Mouse (Mus musculus) C2C12 (cell line): ENCODE measurements around the gene Rtn2.

Source experiments
- CEBPB ChIP-seq: IDR thresholded peaks from one replicate; pipeline ENCODE4 v1.6.1; 2011; ENCODE audit warnings: low read depth, mild to moderate bottlenecking, control low read depth, moderate library complexity
- CTCF ChIP-seq: IDR thresholded peaks from one replicate; pipeline ENCODE4 v1.5.1; 2011; ENCODE audit not compliant: control insufficient read depth, insufficient read depth, insufficient read length
- MAX ChIP-seq: IDR thresholded peaks from one replicate; pipeline ENCODE4 v1.6.1; 2011; ENCODE audit warnings: mild to moderate bottlenecking, control low read depth
- MYOG ChIP-seq: IDR thresholded peaks from one replicate; pipeline ENCODE4 v1.6.1; 2011; ENCODE audit not compliant: control insufficient read depth, insufficient read length; ENCODE audit errors: extremely low read depth
- USF1 ChIP-seq: IDR thresholded peaks from one replicate; pipeline ENCODE4 v1.6.1; 2011; ENCODE audit warnings: low read depth, mild to moderate bottlenecking, control low read depth, moderate library complexity

DNA sequence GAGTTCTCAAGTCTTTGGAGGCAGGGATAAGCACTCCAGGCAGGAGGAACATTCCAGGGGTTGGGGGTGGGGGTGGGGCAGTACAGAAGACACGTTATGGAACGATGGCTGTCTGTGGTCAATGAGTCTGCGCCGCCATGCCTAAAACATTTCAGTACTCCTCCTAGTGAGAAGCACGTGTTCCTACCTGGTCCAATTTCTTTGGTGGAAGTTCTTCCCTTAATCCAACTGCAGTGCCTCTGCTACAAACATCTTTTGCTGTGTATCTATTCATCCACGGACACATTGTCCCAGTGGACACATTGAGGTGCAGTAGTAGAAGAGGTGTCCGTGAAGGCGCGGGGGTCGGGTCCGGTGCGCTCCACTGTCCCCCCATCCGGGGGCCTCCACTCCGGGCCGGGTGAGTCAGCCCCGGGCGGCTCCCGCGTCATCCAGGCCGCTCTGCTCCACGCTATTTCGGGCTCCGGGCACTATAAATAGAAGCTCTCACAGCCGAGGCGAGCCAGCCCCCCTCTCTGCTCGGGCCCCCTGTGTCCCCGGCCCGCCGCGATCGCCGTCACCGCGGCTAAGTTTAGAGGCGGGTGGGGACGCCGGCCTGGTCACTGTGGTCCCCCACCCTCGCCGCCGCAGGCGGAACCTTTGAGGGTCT, 59.5 kb downstream of the Rtn2 start:
- no peak for TF ChIP-seq CTCF
- TF ChIP-seq CEBPB, result no peak
- TF ChIP-seq USF1, result no peak
- TF ChIP-seq MYOG, result no peak
- peak; percentile 73 for TF ChIP-seq MAX
